Mouse (Mus musculus) midbrain, embryonic 12.5 days (tissue): ENCODE measurements around the gene Heg1. TPM values are rescaled to one million over a fixed set of nuclear protein-coding genes. Genes with fewer than 3 reads are reported as not detected.

Source experiments
- ATAC-seq: fragments of 200-750 bp; cut with Nextera tagmentation; 2 replicates; pipeline ENCODE4 v1.8.0; 2017; ENCODE audit warnings: low read depth, moderate TSS enrichment, moderate library complexity; ENCODE audit not compliant: low FRiP score
- H3K27ac ChIP-seq: fragments of 300-500 bp; sonication (generic); replicated peaks from 2 replicates; pipeline ENCODE4 v1.5.1; 2016; ENCODE audit warnings: mild to moderate bottlenecking
- H3K27me3 ChIP-seq: fragments of 300-500 bp; sonication (generic); 2 replicates; pipeline ENCODE4 v1.6.1; 2016; ENCODE audit warnings: mild to moderate bottlenecking
- H3K36me3 ChIP-seq: fragments of 300-500 bp; sonication (generic); 2 replicates; pipeline ENCODE4 v1.6.1; 2016
- H3K4me1 ChIP-seq: fragments of 300-500 bp; sonication (generic); 2 replicates; pipeline ENCODE4 v1.6.1; 2016
- H3K4me2 ChIP-seq: fragments of 300-500 bp; sonication (generic); replicated peaks from 2 replicates; pipeline ENCODE4 v1.6.1; 2016; ENCODE audit warnings: mild to moderate bottlenecking, moderate library complexity
- H3K4me3 ChIP-seq: fragments of 300-500 bp; sonication (generic); 2 replicates; pipeline ENCODE4 v1.5.1; 2016; ENCODE audit warnings: mild to moderate bottlenecking
- H3K9ac ChIP-seq: fragments of 300-500 bp; sonication (generic); replicated peaks from 2 replicates; pipeline ENCODE4 v1.6.1; 2016; ENCODE audit warnings: mild to moderate bottlenecking, moderate library complexity
- H3K9me3 ChIP-seq: fragments of 300-500 bp; sonication (generic); 2 replicates; pipeline ENCODE4 v1.6.1; 2016; ENCODE audit warnings: mild to moderate bottlenecking
- WGBS: fragments of 180-500 bp; shearing (Covaris S2); methylation state at CpG from one replicate; pipeline ENCODE4 v1.1.7; 2016; 5-methylcytosine and 5-hydroxymethylcytosine counted together
- polyA plus RNA-seq: library from polyadenylated mRNA; unstranded; fragments of >200 nt; fragmentation: Nextera tagmentation; extraction: Ambion mirVana; gene quantifications from 2 replicates; pipeline ENCODE4 v1.2.1, GENCODE M21; 2016

Gene Heg1
- polyA plus RNA-seq, 1 experiment from 2014 or later: 34.1 TPM

- no peak overlapping the region for H3K4me3 ChIP-seq
- no peaks in the 10 kb centered on the region for H3K9me3 ChIP-seq
- H3K27me3 ChIP-seq: no peaks in the 10 kb centered on the region
- 89% methylated on average over 8 of the region's 8 CpGs for WGBS
- no peak overlapping the region for H3K27ac ChIP-seq
- no peak overlapping the region for H3K4me2 ChIP-seq
- no peak for ATAC-seq
- no peak overlapping the region for H3K9ac ChIP-seq
- no peaks in the 10 kb centered on the region for H3K4me1 ChIP-seq
- H3K36me3 ChIP-seq: peaks cover 79% of the 10 kb centered on the region
Observed at GRCm38 (mm10) chr16:33752904-33753578, 68.9 kb downstream of the Heg1 start.

- peaks cover 71% of the 10 kb centered on the region for H3K36me3 ChIP-seq
- 72% methylated on average over 8 of the region's 8 CpGs for WGBS
- ATAC-seq: no peak
Observed at GRCm38 (mm10) chr16:33755293-33755692, 71.1 kb downstream of the Heg1 start.

GRCm38 (mm10) chr16:33755961-33756360 is 71.8 kb downstream of the Heg1 start:
- Histone ChIP-seq H3K4me2 (no peak overlapping the region), H3K4me1 (0 out of 2 replicates have a peak, but pooled peaks cover 2% of the 10 kb centered on the region), H3K4me3 (no peak overlapping the region), H3K36me3 (peaks cover 65% of the 10 kb centered on the region), H3K9ac (no peak overlapping the region), H3K27me3 (no peaks in the 10 kb centered on the region), H3K9me3 (no peaks in the 10 kb centered on the region), H3K27ac (no peak overlapping the region)
- no peak for ATAC-seq
- WGBS: 57% methylated on average over 16 of the region's 16 CpGs

More at GRCm38 (mm10) chr16:33755293-33755692, 71.1 kb downstream of the Heg1 start:
- H3K4me3 ChIP-seq: no peak overlapping the region
- H3K27me3 ChIP-seq: no peaks in the 10 kb centered on the region
- H3K9me3 ChIP-seq: no peaks in the 10 kb centered on the region
- H3K4me1 ChIP-seq: 0 out of 2 replicates have a peak, but pooled peaks cover 2% of the 10 kb centered on the region
- H3K27ac ChIP-seq: no peak overlapping the region
- H3K9ac ChIP-seq: no peak overlapping the region
- no peak overlapping the region for H3K4me2 ChIP-seq

- no peak for ATAC-seq
- Histone ChIP-seq H3K4me1 (0 out of 2 replicates have a peak, but pooled peaks cover 2% of the 10 kb centered on the region), H3K36me3 (peaks cover 61% of the 10 kb centered on the region), H3K4me3 (no peak overlapping the region), H3K9ac (no peak overlapping the region), H3K4me2 (no peak overlapping the region), H3K27me3 (no peaks in the 10 kb centered on the region), H3K9me3 (no peaks in the 10 kb centered on the region), H3K27ac (no peak overlapping the region)
- 55% methylated on average over 6 of the region's 6 CpGs for WGBS
Observed at GRCm38 (mm10) chr16:33756396-33756795, 72.2 kb downstream of the Heg1 start.

- H3K27ac ChIP-seq: no peak overlapping the region
- peaks cover 40% of the 10 kb centered on the region for H3K36me3 ChIP-seq
- H3K4me2 ChIP-seq: no peak overlapping the region
- H3K4me1 ChIP-seq: peaks cover 13% of the 10 kb centered on the region
- 93% methylated on average over 7 of the region's 7 CpGs for WGBS
- no peaks in the 10 kb centered on the region for H3K27me3 ChIP-seq
- H3K4me3 ChIP-seq: no peak overlapping the region
- H3K9ac ChIP-seq: no peak overlapping the region
- no peak for ATAC-seq
- H3K9me3 ChIP-seq: no peaks in the 10 kb centered on the region
Observed at GRCm38 (mm10) chr16:33759207-33759606, 75.0 kb downstream of the Heg1 start.

- WGBS: 37% methylated on average over 5 of the region's 5 CpGs
- ATAC-seq: no peak
- Histone ChIP-seq H3K27me3 (no peaks in the 10 kb centered on the region), H3K4me1 (peaks cover 25% of the 10 kb centered on the region), H3K4me3 (no peak overlapping the region), H3K27ac (no peak overlapping the region), H3K9me3 (no peaks in the 10 kb centered on the region), H3K9ac (no peak overlapping the region), H3K36me3 (peaks cover 29% of the 10 kb centered on the region), H3K4me2 (0 out of 2 replicates have a peak overlapping the region, but pooled peaks have one; percentile 7)
Observed at GRCm38 (mm10) chr16:33760542-33760941, 76.4 kb downstream of the Heg1 start.

GRCm38 (mm10) chr16:33760996-33761395 is 76.8 kb downstream of the Heg1 start:
- no peak for ATAC-seq
- 48% methylated on average over 11 of the region's 11 CpGs for WGBS

GRCm38 (mm10) chr16:33764501-33765193 is 80.5 kb downstream of the Heg1 start:
- no peaks in the 10 kb centered on the region for H3K9me3 ChIP-seq
- peaks cover 25% of the 10 kb centered on the region for H3K4me1 ChIP-seq
- no peak overlapping the region for H3K9ac ChIP-seq
- H3K36me3 ChIP-seq: peaks cover 14% of the 10 kb centered on the region
- ATAC-seq: peak; percentile 84
- H3K4me2 ChIP-seq: peak overlapping the region; percentile 38
- H3K27ac ChIP-seq: peak overlapping the region; percentile 78
- peak overlapping the region; percentile 7; the same call in 1 of the 2 replicates for H3K4me3 ChIP-seq
- H3K27me3 ChIP-seq: no peaks in the 10 kb centered on the region
- WGBS: 10% methylated on average over 12 of the region's 12 CpGs

More at GRCm38 (mm10) chr16:33760996-33761395, 76.8 kb downstream of the Heg1 start:
- Histone ChIP-seq H3K9ac (no peak overlapping the region), H3K27me3 (no peaks in the 10 kb centered on the region), H3K27ac (no peak overlapping the region), H3K36me3 (peaks cover 24% of the 10 kb centered on the region), H3K4me2 (0 out of 2 replicates have a peak overlapping the region, but pooled peaks have one; percentile 7), H3K4me3 (no peak overlapping the region), H3K9me3 (no peaks in the 10 kb centered on the region), H3K4me1 (peaks cover 25% of the 10 kb centered on the region)

- WGBS: 94% methylated on average over 2 of the region's 2 CpGs
- peaks cover 14% of the 10 kb centered on the region for H3K36me3 ChIP-seq
Observed at GRCm38 (mm10) chr16:33765477-33765876, 81.3 kb downstream of the Heg1 start.

GRCm38 (mm10) chr16:33766309-33766708 is 82.1 kb downstream of the Heg1 start:
- ATAC-seq: no peak
- peaks cover 14% of the 10 kb centered on the region for H3K36me3 ChIP-seq
- no peaks in the 10 kb centered on the region for H3K9me3 ChIP-seq
- H3K4me1 ChIP-seq: peaks cover 22% of the 10 kb centered on the region
- no peak overlapping the region for H3K4me3 ChIP-seq
- H3K27ac ChIP-seq: no peak overlapping the region
- H3K27me3 ChIP-seq: no peaks in the 10 kb centered on the region
- no peak overlapping the region for H3K9ac ChIP-seq
- WGBS: 94% methylated on average over 12 of the region's 12 CpGs
- no peak overlapping the region for H3K4me2 ChIP-seq

More at GRCm38 (mm10) chr16:33765477-33765876, 81.3 kb downstream of the Heg1 start:
- no peak overlapping the region for H3K9ac ChIP-seq
- no peaks in the 10 kb centered on the region for H3K27me3 ChIP-seq
- H3K4me2 ChIP-seq: no peak overlapping the region
- peak overlapping the region; percentile 78 for H3K27ac ChIP-seq
- no peak overlapping the region for H3K4me3 ChIP-seq
- H3K4me1 ChIP-seq: peaks cover 22% of the 10 kb centered on the region
- H3K9me3 ChIP-seq: no peaks in the 10 kb centered on the region
- ATAC-seq: no peak

GRCm38 (mm10) chr16:33766757-33767156 is 82.6 kb downstream of the Heg1 start:
- peaks cover 14% of the 10 kb centered on the region for H3K36me3 ChIP-seq
- ATAC-seq: no peak
- 78% methylated on average over 15 of the region's 15 CpGs for WGBS

More at GRCm38 (mm10) chr16:33766757-33767156, 82.6 kb downstream of the Heg1 start:
- H3K9ac ChIP-seq: no peak overlapping the region
- H3K4me3 ChIP-seq: no peak overlapping the region
- no peak overlapping the region for H3K4me2 ChIP-seq
- H3K27me3 ChIP-seq: no peaks in the 10 kb centered on the region
- no peaks in the 10 kb centered on the region for H3K9me3 ChIP-seq
- peaks cover 22% of the 10 kb centered on the region for H3K4me1 ChIP-seq
- H3K27ac ChIP-seq: no peak overlapping the region
